Mouse (Mus musculus) embryonic facial prominence, embryonic 13.5 days (tissue): Measurements from ENCODE around the gene Ankrd55. TPM values are rescaled to one million over a fixed set of nuclear protein-coding genes. Genes with fewer than 3 reads are reported as not detected.

ENCODE experiments used
- ATAC-seq: fragments of 200-750 bp; cut with Nextera tagmentation; 2 replicates; pipeline ENCODE4 v1.8.0; 2017; ENCODE audit warnings: low read depth; ENCODE audit not compliant: insufficient number of reproducible peaks, insufficient read depth, low FRiP score, low TSS enrichment
- H3K27ac ChIP-seq: fragments of 300-500 bp; sonication (generic); 2 replicates; pipeline ENCODE4 v1.5.1; 2015; ENCODE audit warnings: moderate library complexity, mild to moderate bottlenecking, inconsistent platforms
- H3K27me3 ChIP-seq: fragments of 300-500 bp; sonication (generic); 2 replicates; pipeline ENCODE4 v1.6.1; 2015; ENCODE audit warnings: mild to moderate bottlenecking, inconsistent platforms
- H3K36me3 ChIP-seq: fragments of 300-500 bp; sonication (generic); 2 replicates; pipeline ENCODE4 v1.6.1; 2015; ENCODE audit warnings: mild to moderate bottlenecking, inconsistent platforms
- H3K4me1 ChIP-seq: fragments of 300-500 bp; sonication (generic); 2 replicates; pipeline ENCODE4 v1.6.1; 2015; ENCODE audit warnings: inconsistent platforms
- H3K4me2 ChIP-seq: fragments of 300-500 bp; sonication (generic); 2 replicates; pipeline ENCODE4 v1.6.1; 2015; ENCODE audit warnings: moderate library complexity, mild to moderate bottlenecking, inconsistent platforms
- H3K4me3 ChIP-seq: fragments of 300-500 bp; sonication (generic); 2 replicates; pipeline ENCODE4 v1.5.1; 2015; ENCODE audit warnings: mild to moderate bottlenecking, inconsistent platforms
- H3K9ac ChIP-seq: fragments of 300-500 bp; sonication (generic); 2 replicates; pipeline ENCODE4 v1.6.1; 2015; ENCODE audit warnings: mild to moderate bottlenecking, inconsistent platforms
- H3K9me3 ChIP-seq: fragments of 300-500 bp; sonication (generic); 2 replicates; pipeline ENCODE4 v1.6.1; 2016; ENCODE audit warnings: inconsistent platforms
- WGBS: fragments of 180-500 bp; shearing (Covaris S2); methylation state at CpG from one replicate; pipeline ENCODE4 v1.1.7; 2015; ENCODE audit warnings: mixed read lengths; 5-methylcytosine and 5-hydroxymethylcytosine counted together
- polyA plus RNA-seq: library from polyadenylated mRNA; unstranded; fragments of >200 nt; fragmentation: Nextera tagmentation; extraction: Ambion mirVana; gene quantifications from 2 replicates; pipeline ENCODE4 v1.2.1, GENCODE M21; 2015

Ankrd55 gene
- polyA plus RNA-seq, result 1.1 and 1.2 TPM in 2 replicates

GRCm38 (mm10) chr13:112288225-112289178 is at the start of gene Ankrd55:
Gene Ankrd55 (plus strand): TSS chr13:112288451.
- H3K4me3 ChIP-seq, result peak within 1 kb of the TSS; percentile 29
- 25% methylated on average over 22 of the region's 22 CpGs for WGBS
- H3K9ac ChIP-seq, result peak within 1 kb of the TSS; percentile 60; the same call in 1 of the 2 replicates
- no peaks in the 10 kb centered on the region for H3K36me3 ChIP-seq
- peak within 1 kb of the TSS; percentile 60 for H3K4me2 ChIP-seq
- H3K27ac ChIP-seq, result peak within 1 kb of the TSS; percentile 51
- H3K27me3 ChIP-seq, result no peaks in the 10 kb centered on the region
- ATAC-seq, result peak; percentile 59; the same call in 1 of the 2 replicates
- H3K4me1 ChIP-seq, result peaks cover 13% of the 10 kb centered on the region
- peaks cover 4% of the 10 kb centered on the region; the same call in 1 of the 2 replicates for H3K9me3 ChIP-seq

- H3K27me3 ChIP-seq, result no peaks in the 10 kb centered on the region
- 88% methylated on average over 2 of the region's 2 CpGs for WGBS
Measured at GRCm38 (mm10) chr13:112239239-112239638, 49.0 kb upstream of the Ankrd55 start.

GRCm38 (mm10) chr13:112241431-112241830 is 46.8 kb upstream of the Ankrd55 start:
- Histone ChIP-seq H3K4me3 (no peak overlapping the region), H3K36me3 (0 out of 2 replicates have a peak, but pooled peaks cover 2% of the 10 kb centered on the region), H3K4me2 (no peak overlapping the region), H3K27ac (no peak overlapping the region), H3K27me3 (no peaks in the 10 kb centered on the region), H3K9ac (no peak overlapping the region), H3K4me1 (peaks cover 14% of the 10 kb centered on the region), H3K9me3 (peaks cover under 1% of the 10 kb centered on the region; the same call in 1 of the 2 replicates)
- no peak for ATAC-seq
- WGBS, result 53% methylated on average over 8 of the region's 8 CpGs

More at GRCm38 (mm10) chr13:112239239-112239638, 49.0 kb upstream of the Ankrd55 start:
- Histone ChIP-seq H3K27ac (no peak overlapping the region), H3K9ac (no peak overlapping the region), H3K4me2 (no peak overlapping the region), H3K36me3 (no peaks in the 10 kb centered on the region), H3K9me3 (no peaks in the 10 kb centered on the region), H3K4me1 (peaks cover 8% of the 10 kb centered on the region; the same call in 1 of the 2 replicates), H3K4me3 (no peak overlapping the region)
- no peak for ATAC-seq

- 32% methylated on average over 5 of the region's 5 CpGs for WGBS
- Histone ChIP-seq H3K9ac (no peak overlapping the region), H3K27ac (0 out of 2 replicates have a peak overlapping the region, but pooled peaks have one; percentile 34), H3K4me3 (no peak overlapping the region), H3K4me1 (peaks cover 6% of the 10 kb centered on the region; the same call in 1 of the 2 replicates), H3K36me3 (peaks cover 2% of the 10 kb centered on the region; the same call in 1 of the 2 replicates), H3K9me3 (peaks cover 14% of the 10 kb centered on the region), H3K4me2 (no peak overlapping the region), H3K27me3 (no peaks in the 10 kb centered on the region)
- no peak for ATAC-seq
Measured at GRCm38 (mm10) chr13:112245131-112245530, 43.1 kb upstream of the Ankrd55 start.

GRCm38 (mm10) chr13:112251433-112251832 is 36.8 kb upstream of the Ankrd55 start:
- Histone ChIP-seq H3K4me3 (no peak overlapping the region), H3K9me3 (peaks cover 14% of the 10 kb centered on the region), H3K36me3 (peaks cover under 1% of the 10 kb centered on the region; the same call in 1 of the 2 replicates), H3K27ac (no peak overlapping the region), H3K4me1 (peaks cover 21% of the 10 kb centered on the region; the same call in 1 of the 2 replicates), H3K27me3 (no peaks in the 10 kb centered on the region), H3K9ac (no peak overlapping the region), H3K4me2 (no peak overlapping the region)
- no peak for ATAC-seq
- 78% methylated on average over 2 of the region's 2 CpGs for WGBS

GRCm38 (mm10) chr13:112252012-112252411 is 36.2 kb upstream of the Ankrd55 start:
- no peak overlapping the region for H3K9ac ChIP-seq
- H3K4me2 ChIP-seq, result no peak overlapping the region
- no peak for ATAC-seq
- no peak overlapping the region for H3K27ac ChIP-seq
- no peaks in the 10 kb centered on the region for H3K27me3 ChIP-seq
- H3K4me1 ChIP-seq, result peaks cover 21% of the 10 kb centered on the region; the same call in 1 of the 2 replicates
- 80% methylated on average over 3 of the region's 3 CpGs for WGBS
- no peaks in the 10 kb centered on the region; the same call in 1 of the 2 replicates for H3K36me3 ChIP-seq
- H3K4me3 ChIP-seq, result no peak overlapping the region
- peaks cover 11% of the 10 kb centered on the region for H3K9me3 ChIP-seq

GRCm38 (mm10) chr13:112252991-112253620 is 35.1 kb upstream of the Ankrd55 start:
- Histone ChIP-seq H3K4me1 (peaks cover 21% of the 10 kb centered on the region; the same call in 1 of the 2 replicates), H3K27ac (no peak overlapping the region), H3K9me3 (peaks cover 11% of the 10 kb centered on the region), H3K27me3 (no peaks in the 10 kb centered on the region), H3K9ac (no peak overlapping the region), H3K36me3 (no peaks in the 10 kb centered on the region; the same call in 1 of the 2 replicates), H3K4me2 (no peak overlapping the region), H3K4me3 (no peak overlapping the region)
- no peak for ATAC-seq
- WGBS, result 42% methylated on average over 13 of the region's 13 CpGs

- H3K4me2 ChIP-seq, result no peak overlapping the region
- H3K9ac ChIP-seq, result no peak overlapping the region
- no peak for ATAC-seq
- H3K27me3 ChIP-seq, result no peaks in the 10 kb centered on the region
- 88% methylated on average over 8 of the region's 8 CpGs for WGBS
- no peak overlapping the region for H3K4me3 ChIP-seq
- H3K4me1 ChIP-seq, result peaks cover 21% of the 10 kb centered on the region; the same call in 1 of the 2 replicates
- H3K36me3 ChIP-seq, result no peaks in the 10 kb centered on the region; the same call in 1 of the 2 replicates
- peaks cover 5% of the 10 kb centered on the region for H3K9me3 ChIP-seq
- H3K27ac ChIP-seq, result no peak overlapping the region
Measured at GRCm38 (mm10) chr13:112254116-112254515, 34.1 kb upstream of the Ankrd55 start.

GRCm38 (mm10) chr13:112255862-112256261 is 32.4 kb upstream of the Ankrd55 start:
- no peak overlapping the region for H3K4me2 ChIP-seq
- no peaks in the 10 kb centered on the region for H3K27me3 ChIP-seq
- H3K4me3 ChIP-seq, result no peak overlapping the region
- 58% methylated on average over 5 of the region's 5 CpGs for WGBS
- no peaks in the 10 kb centered on the region for H3K9me3 ChIP-seq
- no peaks in the 10 kb centered on the region for H3K36me3 ChIP-seq
- no peak for ATAC-seq
- H3K9ac ChIP-seq, result no peak overlapping the region
- no peak overlapping the region for H3K27ac ChIP-seq
- peaks cover 21% of the 10 kb centered on the region; the same call in 1 of the 2 replicates for H3K4me1 ChIP-seq

- H3K4me1 ChIP-seq, result peaks cover 8% of the 10 kb centered on the region; the same call in 1 of the 2 replicates
- H3K9me3 ChIP-seq, result no peaks in the 10 kb centered on the region
- H3K4me2 ChIP-seq, result no peak overlapping the region
- no peak overlapping the region for H3K27ac ChIP-seq
- no peaks in the 10 kb centered on the region for H3K27me3 ChIP-seq
- no peak for ATAC-seq
- no peak overlapping the region for H3K9ac ChIP-seq
- H3K4me3 ChIP-seq, result no peak overlapping the region
- H3K36me3 ChIP-seq, result no peaks in the 10 kb centered on the region
- 82% methylated on average over 10 of the region's 10 CpGs for WGBS
Measured at GRCm38 (mm10) chr13:112258478-112258877, 29.8 kb upstream of the Ankrd55 start.

- H3K27me3 ChIP-seq, result no peaks in the 10 kb centered on the region
- no peaks in the 10 kb centered on the region for H3K36me3 ChIP-seq
- no peak overlapping the region for H3K4me3 ChIP-seq
- H3K9ac ChIP-seq, result no peak overlapping the region
- peak; percentile 74 for ATAC-seq
- peaks cover 3% of the 10 kb centered on the region; the same call in 1 of the 2 replicates for H3K4me1 ChIP-seq
- 30% methylated on average over 2 of the region's 2 CpGs for WGBS
- H3K4me2 ChIP-seq, result no peak overlapping the region
- H3K27ac ChIP-seq, result no peak overlapping the region
- H3K9me3 ChIP-seq, result no peaks in the 10 kb centered on the region
Measured at GRCm38 (mm10) chr13:112259398-112259797, 28.9 kb upstream of the Ankrd55 start.
